Mouse (Mus musculus) layer of hippocampus, adult 11-12 months (tissue): Measurements from ENCODE around the gene Ttc30a2.
"Not testable (repeated sequence)": the region's sequence is repeated elsewhere in the genome, so short reads cannot be mapped to it uniquely, and the experiment has no call there.

Experiments used
- DNase-seq: peaks from one replicate; pipeline ENCODE4 v3.0.0; 2022; ENCODE audit warnings: low spot score

Gene Ttc30a2

DNA sequence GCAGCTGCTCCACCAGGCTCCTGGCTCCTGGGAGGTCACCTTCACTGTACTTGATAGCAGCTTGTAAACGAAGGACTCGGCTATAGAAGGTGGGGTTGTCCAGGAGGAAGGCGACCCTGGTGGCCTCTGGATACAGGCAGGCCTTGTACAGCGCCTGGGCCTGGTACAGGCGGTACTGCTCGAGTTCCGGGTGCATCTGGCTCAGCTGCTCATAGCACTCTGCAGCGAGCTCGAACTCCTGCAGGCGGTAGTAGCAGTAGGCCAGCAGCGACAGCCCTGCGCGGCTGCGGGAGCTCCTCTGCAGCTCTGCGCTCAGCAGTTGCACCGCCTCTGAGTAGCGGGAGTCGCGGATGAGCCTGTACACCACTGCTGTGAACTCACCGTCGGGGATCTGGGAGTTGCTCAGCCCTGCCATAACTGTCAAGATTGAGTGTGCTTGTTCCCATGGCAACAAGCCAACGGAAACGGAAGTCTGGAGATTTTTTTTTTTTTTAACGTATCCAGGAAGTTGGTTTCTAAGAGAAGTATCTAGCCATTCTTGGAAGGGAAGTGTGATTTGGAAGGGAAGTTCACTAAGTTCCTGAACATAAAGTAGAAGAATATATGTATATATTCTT, at the start of gene Ttc30a2:
TSS of gene Ttc30a2 (minus strand) at position 419 of the 617 bp plus-strand sequence.
- not testable (repeated sequence) for DNase-seq

DNA sequence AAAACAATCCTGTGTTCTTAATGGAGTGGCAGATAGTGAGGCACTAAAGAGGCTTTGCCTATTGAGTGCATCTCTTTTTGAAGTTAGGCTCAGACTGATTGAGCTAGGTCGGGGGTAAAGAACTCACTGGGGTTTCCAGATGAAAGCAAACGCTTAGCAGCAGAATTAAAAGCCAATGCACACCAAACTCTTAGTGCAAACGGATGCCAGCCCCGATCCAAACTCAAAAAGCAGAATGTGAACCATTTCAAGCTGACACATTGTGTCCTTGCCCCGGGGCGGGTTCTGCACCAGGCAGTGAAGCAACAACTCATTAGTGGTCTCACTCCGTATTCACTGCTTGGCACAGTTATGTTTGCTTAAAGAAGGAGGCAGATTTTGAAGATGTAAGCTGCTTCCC, 38.9 kb upstream of the Ttc30a2 start:
- no peak for DNase-seq

DNA sequence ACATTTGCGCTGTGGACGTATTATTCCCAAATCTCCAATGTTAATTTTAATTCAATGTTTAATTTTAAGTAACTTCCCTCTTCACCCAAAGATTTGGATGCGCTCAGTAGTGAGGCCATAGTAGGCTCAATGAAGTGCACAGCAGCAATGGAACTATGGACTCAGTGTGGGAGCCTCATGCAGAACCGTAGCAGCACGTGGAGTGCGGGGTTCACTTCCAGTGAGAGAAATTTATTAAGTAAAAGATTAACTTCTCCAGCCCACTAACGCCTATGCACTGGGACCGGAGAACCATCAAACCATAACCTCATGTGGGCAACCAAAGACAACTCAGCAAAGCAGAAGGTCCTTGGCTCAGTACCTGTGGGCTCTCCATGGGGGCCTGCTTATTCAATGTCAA, 38.2 kb upstream of the Ttc30a2 start:
- no peak for DNase-seq

DNA sequence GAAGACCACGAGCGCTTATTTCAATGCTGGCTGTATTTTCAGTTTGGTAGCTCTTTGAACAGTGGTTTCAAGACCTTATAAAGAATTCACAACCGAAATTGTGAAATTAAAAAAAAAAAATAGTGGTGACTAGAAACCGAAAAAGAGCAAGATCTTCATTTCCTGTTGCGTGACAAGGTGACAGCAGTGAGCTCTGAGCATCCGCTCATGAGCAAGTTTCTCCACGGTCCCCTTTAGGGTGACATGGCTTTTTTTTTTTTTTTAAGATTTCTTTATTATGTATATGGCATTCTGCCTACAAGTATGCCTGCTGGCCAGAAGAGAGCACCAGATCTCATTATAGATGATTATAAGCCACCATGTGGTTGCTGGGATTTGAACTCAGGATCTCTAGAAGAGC, 37.5 kb upstream of the Ttc30a2 start:
- DNase-seq = no peak

DNA sequence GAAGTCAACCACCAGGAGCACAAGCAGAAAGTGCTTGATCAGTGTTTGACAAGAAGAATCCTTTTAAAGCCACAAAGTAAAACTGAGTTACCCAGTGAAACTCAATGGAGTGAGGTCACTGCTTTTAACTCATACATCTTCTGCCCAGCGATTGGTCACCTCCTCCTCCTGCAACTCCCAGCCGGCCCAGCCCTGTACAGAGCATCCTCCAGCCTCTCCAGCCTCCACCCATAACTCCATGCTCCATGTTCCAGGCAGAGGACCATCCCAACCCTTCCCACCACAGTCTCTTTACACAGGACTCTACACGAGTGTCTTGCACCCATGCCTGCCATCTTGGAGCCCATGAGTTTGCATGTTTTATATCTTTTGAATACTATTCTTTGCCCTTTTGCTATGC, 36.7 kb upstream of the Ttc30a2 start:
- no peak for DNase-seq

DNA sequence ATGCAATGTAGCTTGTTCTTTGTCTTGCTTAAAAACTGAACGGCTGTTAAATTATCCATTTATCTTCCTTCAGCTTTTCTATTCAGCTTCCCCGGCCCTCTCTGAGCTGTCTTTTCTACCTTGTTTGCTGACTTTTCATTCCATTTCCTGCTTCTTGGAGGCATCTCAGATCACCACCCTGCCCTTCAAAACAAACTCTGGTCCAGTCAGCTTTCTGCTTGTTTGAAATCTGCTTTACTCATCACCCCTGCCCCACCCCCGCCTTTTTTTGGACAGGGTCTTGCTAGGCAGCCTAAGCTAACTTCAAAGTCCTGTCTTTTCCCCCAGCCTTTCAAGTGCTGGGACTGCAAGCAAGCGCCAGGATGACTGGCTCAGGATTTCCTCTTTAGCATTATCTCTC, 28.2 kb upstream of the Ttc30a2 start:
- DNase-seq = no peak

DNA sequence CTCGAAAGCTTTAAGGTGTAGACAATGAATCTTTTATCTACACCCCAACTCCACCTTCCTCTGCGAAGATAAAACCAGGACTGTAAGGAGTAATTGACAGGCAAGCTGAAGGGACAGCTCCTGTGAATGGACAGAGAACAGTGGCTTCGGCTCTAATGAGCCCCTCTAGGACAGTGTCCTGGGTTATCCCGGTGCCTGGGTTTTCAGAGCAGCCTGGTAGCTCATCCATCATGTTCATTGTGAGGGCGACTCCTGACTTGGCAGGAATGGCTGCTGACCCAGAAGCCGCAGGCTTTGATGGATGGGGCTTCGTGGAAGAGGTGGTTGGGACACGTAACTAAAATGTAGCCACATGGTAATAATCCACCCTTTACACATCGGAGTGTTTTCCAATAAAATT, 24.9 kb upstream of the Ttc30a2 start:
- DNase-seq = no peak

DNA sequence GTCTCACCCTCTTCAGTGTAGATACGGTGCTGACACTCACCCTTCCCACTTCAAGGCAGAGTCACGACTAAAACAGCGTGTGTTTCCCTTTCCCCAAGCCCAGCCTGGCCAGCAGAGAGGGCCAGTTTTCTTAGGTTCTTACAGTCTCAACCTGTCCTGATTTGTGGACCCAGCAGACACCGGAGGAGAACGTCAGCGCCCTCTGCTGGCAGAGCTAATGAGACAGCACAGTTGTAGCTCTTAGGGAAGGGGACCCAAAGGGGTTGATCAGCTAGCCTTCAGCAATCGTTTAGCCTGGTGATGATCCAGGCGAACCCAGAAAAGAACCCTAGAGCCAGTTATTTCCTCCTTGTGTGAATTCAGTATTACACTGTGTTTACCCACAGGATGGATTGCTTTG, 23.4 kb upstream of the Ttc30a2 start:
- peak; percentile 74 for DNase-seq

DNA sequence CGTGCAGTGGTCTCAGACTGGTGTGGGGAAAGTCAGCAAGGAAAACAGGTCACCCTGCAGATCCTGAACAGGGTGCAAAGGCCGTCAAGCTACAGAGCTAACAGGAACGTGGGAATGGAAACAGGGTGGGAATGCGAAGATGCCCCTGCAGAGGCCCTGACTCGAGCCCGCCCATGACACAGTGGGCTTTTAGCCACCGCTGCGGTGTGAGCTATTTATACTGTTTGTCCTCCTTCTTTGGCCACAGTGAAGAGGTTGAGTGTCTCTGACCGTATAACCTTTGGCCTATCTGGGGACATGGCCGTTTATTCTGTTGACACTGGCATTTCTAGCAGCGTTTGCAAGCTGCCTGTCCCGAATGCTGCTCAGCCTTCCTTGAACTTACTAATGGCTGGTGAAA, 21.7 kb upstream of the Ttc30a2 start:
- DNase-seq = no peak

DNA sequence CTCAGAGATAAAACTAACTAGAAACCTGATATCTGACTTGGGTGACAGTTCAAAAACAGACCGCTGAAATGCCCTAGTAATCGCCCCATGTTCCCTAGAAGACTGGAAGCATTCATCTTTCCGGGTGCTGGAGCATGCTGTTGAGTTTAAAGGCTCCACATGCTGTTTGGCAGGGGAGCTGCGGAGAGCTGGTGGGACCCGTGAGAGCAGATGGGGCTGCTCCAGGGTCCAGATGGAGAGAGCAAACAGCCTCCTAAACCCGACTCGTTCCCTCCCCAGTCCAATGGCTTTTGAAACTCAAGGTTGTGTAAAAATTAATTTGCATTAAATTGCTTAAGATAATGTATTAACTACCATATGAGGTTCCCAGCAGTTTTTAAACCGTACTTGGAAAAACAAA, 20.7 kb upstream of the Ttc30a2 start:
- peak; percentile 55 for DNase-seq

DNA sequence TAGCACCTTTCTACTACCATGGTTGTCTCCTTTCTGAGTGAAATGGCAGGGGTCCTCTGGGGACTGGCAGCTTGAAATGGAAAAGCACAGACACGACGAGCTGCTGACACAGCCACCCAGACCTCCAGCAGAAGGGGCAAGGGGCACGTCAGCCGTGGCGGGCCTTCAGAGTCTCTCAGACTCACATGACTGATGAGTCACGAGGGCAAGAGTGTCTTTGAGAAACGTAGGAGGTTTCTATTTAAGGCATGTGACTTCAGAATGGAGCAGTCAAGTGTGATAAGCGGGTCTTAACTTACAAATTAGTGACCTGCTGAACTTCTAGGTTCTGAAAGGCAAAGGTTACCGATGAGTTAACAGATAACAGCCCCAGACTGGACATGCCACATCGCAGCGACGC, 19.8 kb upstream of the Ttc30a2 start:
- no peak for DNase-seq

DNA sequence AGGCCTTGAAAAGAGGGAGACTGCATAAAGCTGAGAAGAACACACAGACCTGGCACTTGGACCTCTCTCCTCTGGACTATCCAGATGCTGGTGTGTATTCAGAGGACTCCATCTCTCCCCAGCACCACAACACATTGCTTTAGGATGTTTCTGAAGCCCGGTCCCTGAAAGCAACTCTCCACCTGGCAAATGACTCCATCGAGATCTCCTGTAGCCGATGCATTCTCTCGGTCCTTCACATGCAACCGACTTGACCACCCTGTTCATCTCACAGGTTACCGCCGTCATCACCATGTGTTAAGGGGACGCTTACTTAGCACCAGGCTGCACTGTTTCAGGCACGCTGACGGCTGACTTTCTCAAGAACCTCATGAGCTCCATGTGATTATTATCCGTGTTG, 16.9 kb upstream of the Ttc30a2 start:
- no peak for DNase-seq

DNA sequence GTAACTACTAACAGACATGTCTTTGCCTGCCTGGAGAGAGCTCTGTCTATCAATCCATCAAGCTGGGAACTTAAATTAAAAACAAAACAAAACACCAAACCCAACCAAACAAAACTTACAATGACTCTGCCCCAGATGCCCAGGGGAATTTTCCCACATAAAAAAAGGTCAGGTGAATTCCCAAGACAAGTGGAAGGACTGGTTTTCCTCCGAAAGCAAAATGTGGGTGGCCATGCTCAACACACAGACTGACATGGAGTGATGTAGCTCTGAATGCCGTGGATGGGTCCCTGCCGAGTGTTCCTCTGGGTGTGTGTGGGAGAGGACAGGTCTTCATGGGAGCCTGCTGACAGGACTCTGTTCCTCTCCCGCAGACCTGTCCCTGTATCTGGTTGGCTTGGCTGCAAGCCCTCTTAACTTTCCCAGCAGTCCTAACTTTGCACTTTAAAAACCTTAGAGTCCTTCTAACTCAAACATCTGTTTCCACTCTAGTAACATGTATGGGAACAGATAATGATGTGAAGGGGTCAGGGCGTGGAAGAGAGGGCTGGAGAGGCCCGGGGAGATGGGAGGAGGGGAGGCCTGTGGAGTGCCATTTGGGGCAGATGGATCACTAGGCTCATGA, 13.7 kb upstream of the Ttc30a2 start:
- no peak for DNase-seq

DNA sequence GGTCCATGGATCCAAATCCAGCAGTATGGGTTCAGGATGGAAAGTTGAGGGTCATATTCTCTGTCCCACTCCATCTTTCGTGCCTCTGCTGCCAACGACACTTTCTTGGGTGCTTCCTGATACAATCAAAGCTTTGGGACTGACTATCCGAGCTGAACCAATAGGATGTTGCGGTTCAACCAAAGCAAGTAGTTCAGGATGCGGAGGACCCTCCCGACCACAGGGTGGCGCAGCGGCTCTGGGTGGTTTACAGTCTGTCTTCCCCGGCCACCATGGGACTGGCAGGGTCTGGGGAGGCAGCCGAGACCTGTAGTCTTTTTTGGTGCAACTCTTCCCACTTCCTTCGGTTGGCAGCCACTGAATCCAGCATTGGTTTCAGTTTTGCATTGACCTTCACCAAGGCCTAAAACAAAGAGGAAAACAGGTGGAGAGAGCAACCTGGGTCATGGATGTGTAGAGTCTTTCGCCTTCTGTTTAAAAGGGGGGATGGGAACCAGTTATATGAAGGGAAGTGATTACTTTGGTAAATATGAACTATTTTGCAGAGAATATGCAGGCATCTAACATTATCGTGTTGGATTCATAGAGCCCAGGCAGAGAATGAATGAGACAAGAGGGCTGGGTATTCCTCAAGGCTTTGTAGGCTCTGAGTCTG, 13.0 kb upstream of the Ttc30a2 start:
- peak; percentile 68 for DNase-seq

DNA sequence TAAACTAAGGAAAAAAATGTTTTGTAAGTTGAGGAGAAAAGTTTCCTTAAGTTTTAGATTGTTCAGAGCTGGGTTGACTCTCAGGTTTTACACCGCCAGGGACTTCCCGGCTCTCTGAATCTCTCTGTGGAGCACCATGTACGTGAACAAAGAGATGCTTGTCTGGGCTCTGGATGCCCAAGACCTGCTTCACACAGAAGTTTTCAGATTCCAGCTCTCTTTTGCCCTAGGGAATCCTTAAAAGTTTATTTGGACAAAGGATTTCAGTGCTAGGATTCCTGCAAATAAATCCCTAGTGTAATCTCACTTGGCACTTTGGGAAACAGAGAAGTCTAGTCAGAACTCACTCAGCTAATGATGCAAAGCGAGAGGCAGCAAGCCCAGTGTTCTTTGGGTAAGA, 11.7 kb upstream of the Ttc30a2 start:
- DNase-seq = no peak

DNA sequence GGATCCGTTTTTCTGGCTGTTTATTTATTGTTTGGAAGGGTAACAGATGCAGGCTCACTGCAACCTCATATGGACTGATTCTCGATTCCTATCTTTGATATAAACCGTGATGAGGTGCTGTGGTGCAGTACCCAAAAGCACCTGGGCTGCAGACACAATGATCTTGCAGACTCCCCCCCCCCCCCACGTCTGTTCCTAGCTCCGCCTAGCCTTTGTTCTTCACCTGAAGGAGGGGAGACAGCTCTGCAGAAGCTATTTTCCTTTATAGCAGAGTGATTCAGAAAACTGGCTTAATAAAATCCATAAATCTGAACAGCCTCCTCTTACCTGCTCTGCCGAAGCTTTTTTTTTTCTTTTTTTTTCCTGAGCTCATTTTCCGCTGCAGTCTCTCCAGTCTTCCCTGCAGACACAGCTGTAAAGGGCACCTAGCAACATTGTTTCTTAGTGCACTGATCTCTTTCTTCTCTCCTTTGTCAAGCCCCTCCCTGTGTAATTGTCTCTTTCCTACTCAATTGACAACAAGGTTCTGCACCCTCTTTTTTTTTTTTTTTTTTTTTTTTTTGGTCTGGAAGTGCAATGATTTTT, 10.9 kb upstream of the Ttc30a2 start:
- DNase-seq = no peak

DNA sequence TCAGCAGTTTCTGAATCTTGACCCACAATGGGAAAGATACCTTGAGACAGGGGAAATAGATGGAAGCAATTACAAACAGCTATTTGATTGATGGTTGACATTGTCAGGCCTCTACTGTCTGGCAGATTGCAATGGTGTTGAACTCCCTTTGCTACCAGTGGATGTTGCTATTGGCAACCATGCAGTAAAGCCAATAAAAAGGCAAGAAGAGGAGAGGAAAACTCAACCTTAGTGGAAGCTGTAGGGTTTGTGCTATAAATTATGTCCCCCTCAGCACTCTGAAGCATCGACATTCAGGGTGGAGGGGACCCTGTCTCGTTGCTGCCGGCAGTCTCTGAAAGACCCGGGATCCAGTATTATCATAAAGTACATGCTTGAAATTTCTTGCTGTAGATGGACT, 10.4 kb upstream of the Ttc30a2 start:
- no peak for DNase-seq

DNA sequence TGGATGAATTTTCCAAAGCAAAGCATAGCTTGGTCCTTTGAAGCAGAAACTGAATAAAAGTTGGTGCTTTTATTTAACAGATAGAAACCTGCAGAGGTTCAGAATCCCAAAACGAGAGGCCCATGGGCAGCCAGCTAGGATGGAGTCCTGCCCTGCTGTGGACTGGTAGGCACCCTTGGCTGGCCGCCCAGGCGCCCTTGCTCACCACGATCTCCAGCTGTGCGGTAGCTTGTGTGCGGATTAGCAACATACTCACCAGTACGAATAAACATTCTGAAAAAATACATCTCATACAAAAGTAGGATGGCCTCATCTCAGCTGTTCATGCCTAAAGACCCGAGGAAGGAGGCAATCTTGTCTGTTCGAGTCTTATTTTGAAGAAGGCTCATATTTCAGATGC, 9.8 kb upstream of the Ttc30a2 start:
- DNase-seq = no peak

DNA sequence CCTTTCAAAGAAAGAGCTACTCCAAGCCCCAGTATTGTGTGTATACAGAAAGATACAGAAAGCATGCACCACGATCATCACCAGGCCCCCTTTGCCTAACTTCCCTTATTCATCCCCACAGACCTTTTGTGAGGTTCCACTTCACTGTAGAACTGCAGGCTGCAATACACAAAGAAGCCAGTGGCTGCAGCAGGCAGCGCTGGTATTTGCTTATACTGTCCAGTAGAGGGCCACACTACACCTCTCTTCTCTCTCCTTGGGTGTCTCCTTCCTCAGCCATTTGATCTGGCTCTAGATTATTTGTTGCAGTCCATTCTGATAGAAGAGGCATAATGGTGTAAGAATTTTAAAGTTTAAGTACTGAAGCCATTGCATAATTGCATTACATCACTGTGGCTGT, 7.2 kb upstream of the Ttc30a2 start:
- DNase-seq = peak; percentile 78

DNA sequence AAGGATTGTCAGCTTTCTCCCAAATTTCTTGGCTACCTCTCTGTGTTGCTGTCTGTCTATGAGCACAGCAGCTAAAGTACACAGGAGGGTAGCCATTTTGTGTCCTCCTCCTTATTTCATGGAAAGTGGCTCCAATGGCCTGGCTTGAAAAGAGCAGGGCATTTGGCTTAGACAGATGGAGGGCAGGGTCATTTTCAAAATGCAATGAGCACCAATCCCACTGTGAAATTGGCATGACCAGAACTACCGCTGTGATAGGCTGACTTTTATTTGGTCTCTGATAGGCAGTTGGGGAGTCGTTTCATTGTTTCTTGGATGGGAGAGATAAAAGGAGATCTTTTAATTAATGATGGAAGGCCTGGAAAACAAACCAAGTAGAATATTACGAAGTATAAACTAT, 5.9 kb upstream of the Ttc30a2 start:
- no peak for DNase-seq

DNA sequence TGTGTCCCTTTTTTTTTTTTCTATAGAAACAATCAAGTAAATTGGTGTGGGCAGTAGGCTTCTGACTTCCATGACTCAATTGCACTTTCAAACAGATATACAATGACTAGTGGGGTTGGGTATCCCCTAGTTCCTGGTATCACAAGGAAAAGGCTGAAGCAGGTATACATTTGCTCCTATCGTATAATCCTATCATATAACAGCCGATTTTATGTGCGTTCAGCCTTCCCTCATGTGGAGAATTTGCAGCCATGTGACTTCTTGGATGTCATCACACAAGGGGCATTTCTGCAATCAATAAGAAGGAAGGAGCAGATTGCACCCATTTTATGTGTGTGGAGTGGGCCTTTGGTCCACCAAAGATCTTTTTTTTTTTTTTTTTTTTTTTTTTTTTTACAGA, 5.1 kb upstream of the Ttc30a2 start:
- DNase-seq = no peak

DNA sequence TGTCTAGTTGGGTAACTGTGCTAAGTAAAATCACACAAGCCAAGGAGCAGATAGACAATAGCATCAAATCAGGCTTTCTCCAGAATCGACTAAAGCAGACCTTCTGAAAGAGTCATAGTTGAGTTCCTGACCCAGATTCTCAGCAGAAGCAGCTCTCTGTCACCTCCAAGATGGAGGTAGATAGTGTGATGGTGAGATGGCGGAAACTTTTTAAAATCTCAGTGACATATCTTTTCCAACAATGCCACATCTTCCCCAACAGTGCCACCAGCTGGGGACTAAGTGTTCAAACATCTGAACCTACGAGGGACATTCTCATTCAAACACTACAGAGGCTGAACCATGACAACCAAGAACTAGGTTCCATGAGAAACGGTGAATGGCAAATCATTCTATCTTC, 4.7 kb upstream of the Ttc30a2 start:
- DNase-seq = no peak

DNA sequence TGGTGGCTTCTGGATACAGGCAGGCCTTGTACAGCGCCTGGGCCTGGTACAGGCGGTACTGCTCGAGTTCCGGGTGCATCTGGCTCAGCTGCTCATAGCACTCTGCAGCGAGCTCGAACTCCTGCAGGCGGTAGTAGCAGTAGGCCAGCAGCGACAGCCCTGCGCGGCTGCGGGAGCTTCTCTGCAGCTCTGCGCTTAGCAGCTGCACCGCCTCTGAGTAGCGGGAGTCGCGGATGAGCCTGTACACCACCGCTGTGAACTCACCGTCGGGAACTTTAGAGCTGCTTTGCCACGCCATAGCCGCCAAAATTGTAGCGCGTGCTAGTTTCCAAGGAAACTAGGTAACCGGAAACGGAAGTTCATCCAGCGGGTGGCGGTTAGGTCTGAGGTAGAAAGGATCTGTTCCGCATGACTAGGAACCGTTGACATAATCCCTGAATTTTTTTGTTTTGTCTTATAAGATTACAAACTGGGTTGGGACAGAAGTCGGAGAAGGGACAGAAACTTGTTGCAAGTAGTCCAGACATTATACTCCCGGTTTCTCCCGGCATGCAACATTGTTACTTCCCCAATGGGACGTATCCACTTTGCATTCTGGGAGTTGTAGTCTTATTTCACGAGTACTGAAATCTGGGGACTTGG, 3.6 kb upstream of the Ttc30a2 start, which contains the start of gene Ttc30a1:
TSS of gene Ttc30a1 (minus strand) at position 528 of the 642 bp plus-strand sequence.
- DNase-seq = peak; percentile 79
